In the genomic region with DNA sequence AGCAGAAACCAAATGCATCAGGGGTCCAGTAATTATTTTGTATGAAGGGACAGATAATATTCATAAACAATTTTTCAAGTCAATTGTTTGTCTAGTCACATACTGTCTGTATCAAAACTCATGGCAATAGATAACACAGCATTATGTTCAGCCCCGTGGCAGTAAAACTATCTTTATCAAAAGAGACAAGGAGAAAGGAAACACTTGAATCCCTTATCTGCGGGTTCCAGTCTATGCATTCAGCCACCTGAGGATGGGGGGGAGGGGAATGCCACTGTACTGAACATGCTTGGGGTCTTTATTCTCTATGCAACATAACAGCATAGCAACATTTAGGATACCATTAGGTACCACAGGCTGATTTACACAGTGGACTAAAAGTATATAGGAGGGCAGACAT, we compare ENCODE assay signal across 19 mouse cellular contexts. TPM values are rescaled to one million over a fixed set of nuclear protein-coding genes. Genes with fewer than 3 reads are reported as not detected.
DNase-seq lines count a peak whose midpoint lies in the region; ATAC-seq and TF ChIP-seq lines count a peak whose summit lies in the region.
"Had no signal": no experiment of that assay in that cellular context is flagged by ENCODE, and none has a peak within 500 bp of the region (broad histone marks: within the 10 kb centered on the region; RNA-seq: fewer than 3 reads in every experiment).

No protein-coding gene starts in this region.

- H3K36me3 ChIP-seq in stomach, embryonic 15.5 days, result no peaks in the 10 kb centered on the region
- no peaks in the 10 kb centered on the region for H3K36me3 ChIP-seq in stomach, postnatal 0 days (ENCODE audit: control insufficient read depth, insufficient read depth, low read length)
- H3K36me3 ChIP-seq in liver, embryonic 12.5 days, result no peaks in the 10 kb centered on the region
- H3K36me3 ChIP-seq in liver, embryonic 16.5 days (ENCODE audit: control insufficient read depth, insufficient read depth), result no peaks in the 10 kb centered on the region
- H3K36me3 ChIP-seq: embryonic facial prominence, embryonic 12.5 days; heart, embryonic 12.5 days; hindbrain, embryonic 10.5 days had no signal

- no peak for TF ChIP-seq EP300 in stomach, postnatal 0 days (optimal IDR thresholded peaks at IDR 0.05)

- 0 out of 2 replicates have a peak, but pooled peaks cover 7% of the 10 kb centered on the region for H3K4me1 ChIP-seq in stomach, embryonic 15.5 days
- no peaks in the 10 kb centered on the region for H3K4me1 ChIP-seq in stomach, postnatal 0 days (replicated peaks; ENCODE audit: control insufficient read depth, insufficient read depth)
- H3K4me1 ChIP-seq in liver, embryonic 12.5 days, result peaks cover 82% of the 10 kb centered on the region
- peaks cover 11% of the 10 kb centered on the region for H3K4me1 ChIP-seq in liver, embryonic 16.5 days (ENCODE audit: control insufficient read depth, low read depth, low read length)

- no peaks in the 10 kb centered on the region for H3K27me3 ChIP-seq in stomach, embryonic 15.5 days (replicated peaks)
- no peaks in the 10 kb centered on the region for H3K27me3 ChIP-seq in stomach, postnatal 0 days (ENCODE audit: control insufficient read depth, insufficient read depth, low read length)
- no peaks in the 10 kb centered on the region; the same call in 1 of the 2 replicates for H3K27me3 ChIP-seq in liver, embryonic 12.5 days (replicated peaks)
- no peaks in the 10 kb centered on the region for H3K27me3 ChIP-seq in liver, embryonic 16.5 days (ENCODE audit: control insufficient read depth, insufficient read depth, low read depth, low read length)
- H3K27me3 ChIP-seq: CH12.LX; embryonic facial prominence, embryonic 12.5 days had no signal

- no peaks in the 10 kb centered on the region for H3K9me3 ChIP-seq in stomach, embryonic 15.5 days
- no peaks in the 10 kb centered on the region for H3K9me3 ChIP-seq in stomach, postnatal 0 days (ENCODE audit: control insufficient read depth, low read length)
- no peaks in the 10 kb centered on the region for H3K9me3 ChIP-seq in liver, embryonic 12.5 days (replicated peaks)
- no peaks in the 10 kb centered on the region for H3K9me3 ChIP-seq in liver, embryonic 16.5 days (replicated peaks; ENCODE audit: control insufficient read depth, low read length)
- H3K9me3 ChIP-seq: embryonic facial prominence, embryonic 12.5 days; heart, embryonic 12.5 days; hindbrain, embryonic 10.5 days had no signal

- no peak overlapping the region for H3K4me2 ChIP-seq in stomach, embryonic 15.5 days
- no peak overlapping the region for H3K4me2 ChIP-seq in stomach, postnatal 0 days (replicated peaks; ENCODE audit: low read depth)
- peak overlapping the region; percentile 45 for H3K4me2 ChIP-seq in liver, embryonic 12.5 days
- H3K4me2 ChIP-seq in liver, embryonic 16.5 days (ENCODE audit: low read depth, low read length), result no peak overlapping the region
- H3K4me2 ChIP-seq: embryonic facial prominence, embryonic 12.5 days; heart, embryonic 12.5 days; hindbrain, embryonic 14.5 days had no signal

- H3K27ac ChIP-seq in stomach, embryonic 15.5 days, result no peak overlapping the region
- no peak overlapping the region for H3K27ac ChIP-seq in stomach, postnatal 0 days (replicated peaks)
- H3K27ac ChIP-seq in liver, embryonic 12.5 days, result peak overlapping the region; percentile 68
- H3K27ac ChIP-seq in liver, embryonic 16.5 days (ENCODE audit: low read length), result no peak overlapping the region
- H3K27ac ChIP-seq: embryonic facial prominence, embryonic 12.5 days; hindbrain, embryonic 14.5 days had no signal

- H3K9ac ChIP-seq in stomach, embryonic 15.5 days, result no peak overlapping the region
- no peak overlapping the region for H3K9ac ChIP-seq in stomach, postnatal 0 days (ENCODE audit: low read length)
- no peak overlapping the region for H3K9ac ChIP-seq in liver, embryonic 12.5 days
- no peak overlapping the region for H3K9ac ChIP-seq in liver, embryonic 16.5 days (ENCODE audit: low read depth, low read length)
- H3K9ac ChIP-seq: embryonic facial prominence, embryonic 12.5 days; heart, embryonic 12.5 days; hindbrain, embryonic 14.5 days had no signal

- no peak for DNase-seq in stomach, postnatal 0 days (ENCODE audit: low spot score)
- no peak for DNase-seq in testis, postnatal 14 days (ENCODE audit: low spot score)
- no peak for DNase-seq in lung, postnatal 14 days
- no peak for DNase-seq in kidney, adult 9 months
- DNase-seq in kidney, adult 18-20 months, result no peak
- DNase-seq: adrenal gland, postnatal 10 days; cerebellum, adult 11-12 months; cerebellum, adult 9-10 months; cerebellum, postnatal 25 days; gastrocnemius, postnatal 14 days had no signal

- peak; percentile 45; the same call in 1 of the 2 replicates for ATAC-seq in stomach, embryonic 15.5 days (ENCODE audit: insufficient read depth, low FRiP score, low read depth)
- ATAC-seq in stomach, postnatal 0 days (ENCODE audit: low FRiP score, low TSS enrichment), result no peak
- peak; percentile 82 for ATAC-seq in liver, embryonic 12.5 days
- peak; percentile 70 for ATAC-seq in liver, embryonic 16.5 days (ENCODE audit: low read depth)
- ATAC-seq: forebrain, embryonic 16.5 days had no signal

- TF ChIP-seq CTCF in stomach, postnatal 0 days (IDR thresholded peaks at IDR 0.05; ENCODE audit: low read depth), result no peak

- no peak overlapping the region for H3K4me3 ChIP-seq in stomach, embryonic 15.5 days (replicated peaks)
- H3K4me3 ChIP-seq in stomach, postnatal 0 days (ENCODE audit: low read depth, low read length), result no peak overlapping the region
- H3K4me3 ChIP-seq in liver, embryonic 12.5 days, result no peak overlapping the region
- H3K4me3 ChIP-seq in liver, embryonic 16.5 days (ENCODE audit: low read depth, low read length), result no peak overlapping the region
- H3K4me3 ChIP-seq: embryonic facial prominence, embryonic 12.5 days; heart, embryonic 12.5 days; hindbrain, embryonic 10.5 days had no signal

- 65% methylated on average over 2 of the region's 2 CpGs for WGBS in stomach, embryonic 15.5 days
- WGBS in stomach, postnatal 0 days, result 49% methylated on average over 2 of the region's 2 CpGs
- 9% methylated on average over 2 of the region's 2 CpGs for WGBS in liver, embryonic 12.5 days (ENCODE audit: insufficient replicate concordance)
- WGBS in liver, embryonic 16.5 days (ENCODE audit: insufficient replicate concordance), result 16% methylated on average over 2 of the region's 2 CpGs

RNA-seq across cellular contexts. Expression of a gene that starts 15.2 kb away (rescaled TPM):
- 146 and 159 TPM in 2 replicates for polyA plus RNA-seq in stomach, embryonic 15.5 days (2015; fragmentation: Nextera tagmentation; extraction: Ambion mirVana)
- 61.1 and 64.9 TPM in 2 replicates for polyA plus RNA-seq in stomach, postnatal 0 days (2015; fragmentation: Nextera tagmentation; extraction: Ambion mirVana)
- polyA plus RNA-seq in liver, embryonic 12.5 days (2016; fragmentation: Nextera tagmentation; extraction: Ambion mirVana), result 45.8 and 47.0 TPM in 2 replicates
- polyA plus RNA-seq in liver, embryonic 16.5 days (2015; fragmentation: Nextera tagmentation; extraction: Ambion mirVana), result 13.8 and 14.2 TPM in 2 replicates
